Mouse (Mus musculus) liver, postnatal 0 days (tissue): Measurements from ENCODE around the gene Cpeb4.

Experiments used
- CTCF ChIP-seq: sonication (generic); IDR thresholded peaks from 2 replicates; pipeline ENCODE4 v1.5.1; 2016; ENCODE audit warnings: antibody characterized with exemption, low read depth
- EP300 ChIP-seq: IDR thresholded peaks from 2 replicates; pipeline ENCODE4 v1.6.1; 2016; ENCODE audit warnings: antibody characterized with exemption, low read depth, mild to moderate bottlenecking

DNA sequence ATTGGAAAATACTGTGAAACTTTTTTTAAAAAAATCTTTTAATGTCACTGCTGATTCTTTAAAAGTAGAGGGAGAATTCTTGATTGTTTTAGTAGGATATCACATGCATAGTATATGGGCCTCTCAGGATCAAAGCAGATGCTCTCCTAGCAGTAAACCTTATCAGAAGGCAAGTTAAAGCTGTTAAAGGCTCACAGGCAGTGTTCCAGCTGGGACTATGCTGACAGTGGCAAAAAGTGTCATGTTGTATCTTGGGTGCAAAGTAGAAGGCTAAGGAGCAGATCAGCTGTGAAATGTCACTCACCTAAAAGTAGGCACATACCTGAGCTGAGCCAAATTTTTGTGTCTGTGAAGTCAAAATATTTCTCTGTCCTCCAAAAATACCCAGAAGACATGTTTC lies 34.5 kb downstream of the Cpeb4 start:
- no peak for TF ChIP-seq EP300
- TF ChIP-seq CTCF, result no peak
